Mouse (Mus musculus): ENCODE measurements around the gene Nhlh1.

Gene Nhlh1

GRCm38 (mm10) chr1:172057491-172057921, at the start of gene Nhlh1:
Gene Nhlh1 (minus strand): TSS chr1:172057573.
- no peak for DNase-seq

- no peak for DNase-seq
These were observed 47.7 kb upstream of the Nhlh1 start for GRCm38 (mm10) chr1:172105101-172105500.

- DNase-seq: no peak
These were observed 46.2 kb upstream of the Nhlh1 start for GRCm38 (mm10) chr1:172103619-172104018.

- peak; percentile 64 to 78 for DNase-seq
These were observed 42.1 kb upstream of the Nhlh1 start for GRCm38 (mm10) chr1:172099325-172100033.

- DNase-seq: no peak
These were observed 37.8 kb upstream of the Nhlh1 start for GRCm38 (mm10) chr1:172095202-172095601.

- no peak for DNase-seq
These were observed 36.9 kb upstream of the Nhlh1 start for GRCm38 (mm10) chr1:172094295-172094694.

- peak; percentile 37 to 55 for DNase-seq
These were observed 36.1 kb upstream of the Nhlh1 start for GRCm38 (mm10) chr1:172093522-172093921.

- no peak for DNase-seq
These were observed 25.6 kb upstream of the Nhlh1 start for GRCm38 (mm10) chr1:172082899-172083445.

- DNase-seq: peak; percentile 94 to 96
These were observed 24.9 kb upstream of the Nhlh1 start, which contains the start of the genes Copa and Ncstn for GRCm38 (mm10) chr1:172082101-172082898. Gene Copa (plus strand): TSS chr1:172082529. Gene Ncstn (minus strand): TSS chr1:172082795.

- DNase-seq: no peak
These were observed 20.6 kb upstream of the Nhlh1 start for GRCm38 (mm10) chr1:172077981-172078380.

- no peak for DNase-seq
These were observed 15.2 kb upstream of the Nhlh1 start for GRCm38 (mm10) chr1:172072604-172073003.

GRCm38 (mm10) chr1:172071556-172071955, 14.2 kb upstream of the Nhlh1 start:
- DNase-seq: no peak

GRCm38 (mm10) chr1:172070227-172070626, 12.9 kb upstream of the Nhlh1 start:
- no peak for DNase-seq

- DNase-seq: no peak
These were observed 7.3 kb upstream of the Nhlh1 start for GRCm38 (mm10) chr1:172064613-172065141.

GRCm38 (mm10) chr1:172063291-172064023, 6.1 kb upstream of the Nhlh1 start:
- no peak for DNase-seq

GRCm38 (mm10) chr1:172062101-172062500, 4.7 kb upstream of the Nhlh1 start:
- DNase-seq: no peak

GRCm38 (mm10) chr1:172061217-172061616, 3.8 kb upstream of the Nhlh1 start:
- DNase-seq: no peak

GRCm38 (mm10) chr1:172060659-172061058, 3.3 kb upstream of the Nhlh1 start:
- no peak for DNase-seq

GRCm38 (mm10) chr1:172058874-172059273, 1.5 kb upstream of the Nhlh1 start:
- no peak for DNase-seq

- DNase-seq: no peak
These were observed 948 bp upstream of the Nhlh1 start for GRCm38 (mm10) chr1:172058321-172058720.

GRCm38 (mm10) chr1:172056251-172056650, 1.1 kb downstream of the Nhlh1 start:
- DNase-seq: no peak

All from kidney, postnatal 4 days (tissue).